Mouse (Mus musculus) spleen, adult 2 months (tissue): ENCODE results near the gene Hist1h2af.

Experiments used
- CTCF ChIP-seq: fragments of 200-500 bp; IDR thresholded peaks from 2 replicates; pipeline ENCODE4 v1.5.1; 2011; ENCODE audit warnings: mild to moderate bottlenecking, inconsistent platforms; ENCODE audit not compliant: insufficient read depth, insufficient read length, insufficient replicate concordance; ENCODE audit errors: extremely low read depth
- POLR2A ChIP-seq: fragments of 200-500 bp; IDR thresholded peaks from 2 replicates; pipeline ENCODE4 v1.6.1; 2011; ENCODE audit warnings: low read depth, low read length, inconsistent platforms

- TF ChIP-seq CTCF = no peak
- no peak for TF ChIP-seq POLR2A
Measured at GRCm38 (mm10) chr13:23525901-23526300, 7.8 kb upstream of the Hist1h2af start.
